Mouse (Mus musculus) neural tube, embryonic 11.5 days (tissue): Measurements from ENCODE around the gene Rpl34. TPM values are rescaled to one million over a fixed set of nuclear protein-coding genes. Genes with fewer than 3 reads are reported as not detected.
A peak's percentile ranks its signal among the peaks of the same experiment; 100 is the strongest.

Experiments used
- ATAC-seq: fragments of 200-750 bp; cut with Nextera tagmentation; 2 replicates; pipeline ENCODE4 v1.8.0; 2017; ENCODE audit warnings: moderate number of reproducible peaks, mild to moderate bottlenecking, moderate TSS enrichment, moderate library complexity; ENCODE audit not compliant: insufficient read depth, low FRiP score, low TSS enrichment
- DNase-seq: peaks from one replicate; pipeline ENCODE4 v3.0.0-alpha.2; 2015; ENCODE audit warnings: low spot score
- H3K27ac ChIP-seq: fragments of 300-500 bp; sonication (generic); 2 replicates; pipeline ENCODE4 v1.5.1; 2014; ENCODE audit warnings: low read depth, mild to moderate bottlenecking, low read length
- H3K27me3 ChIP-seq: fragments of 300-500 bp; sonication (generic); 2 replicates; pipeline ENCODE4 v1.6.1; 2014; ENCODE audit warnings: mild to moderate bottlenecking, low read length, mixed read lengths; ENCODE audit not compliant: control insufficient read depth, insufficient read depth
- H3K36me3 ChIP-seq: fragments of 300-500 bp; sonication (generic); 2 replicates; pipeline ENCODE4 v1.6.1; 2014; ENCODE audit warnings: mild to moderate bottlenecking, low read length, moderate library complexity, mixed read lengths; ENCODE audit not compliant: control insufficient read depth, insufficient read depth
- H3K4me1 ChIP-seq: fragments of 300-500 bp; sonication (generic); 2 replicates; pipeline ENCODE4 v1.6.1; 2014; ENCODE audit warnings: low read length, mixed read lengths; ENCODE audit not compliant: control insufficient read depth, insufficient read depth
- H3K4me2 ChIP-seq: fragments of 300-500 bp; sonication (generic); 2 replicates; pipeline ENCODE4 v1.6.1; 2014; ENCODE audit warnings: low read depth, mild to moderate bottlenecking, moderate library complexity
- H3K4me3 ChIP-seq: fragments of 300-500 bp; sonication (generic); 2 replicates; pipeline ENCODE4 v1.5.1; 2014; ENCODE audit warnings: low read depth, low read length
- H3K9ac ChIP-seq: fragments of 300-500 bp; sonication (generic); 2 replicates; pipeline ENCODE4 v1.6.1; 2014; ENCODE audit warnings: mild to moderate bottlenecking, low read length
- H3K9me3 ChIP-seq: fragments of 300-500 bp; sonication (generic); 2 replicates; pipeline ENCODE4 v1.6.1; 2016; ENCODE audit warnings: low read length; ENCODE audit not compliant: control insufficient read depth
- WGBS: fragments of 180-500 bp; shearing (Covaris S2); extraction: QIAGEN DNeasy Blood & Tissue Kit; methylation state at CpG from one replicate; pipeline ENCODE4 v1.1.7; 2014; 5-methylcytosine and 5-hydroxymethylcytosine counted together
- polyA plus RNA-seq: library from polyadenylated mRNA; unstranded; fragments of >200 nt; fragmentation: Nextera tagmentation; extraction: Ambion mirVana; gene quantifications from 2 replicates; pipeline ENCODE4 v1.2.1, GENCODE M21; 2014

The Rpl34 gene
- polyA plus RNA-seq: 705 and 712 TPM in 2 replicates

GRCm38 (mm10) chr3:130730189-130730653, at the start of gene Rpl34:
Gene Rpl34, minus strand, starts transcription at chr3:130730398.
- peak; percentile 97 for DNase-seq
- Histone ChIP-seq H3K9ac (peak within 1 kb of the TSS; percentile 97), H3K27ac (peak within 1 kb of the TSS; percentile 78), H3K4me2 (peak within 1 kb of the TSS; percentile 74), H3K4me3 (peak within 1 kb of the TSS; percentile 99), H3K4me1 (peaks cover 5% of the 10 kb centered on the region; the same call in 1 of the 2 replicates), H3K27me3 (no peaks in the 10 kb centered on the region), H3K36me3 (peaks cover 8% of the 10 kb centered on the region), H3K9me3 (no peaks in the 10 kb centered on the region)
- WGBS: 0% methylated on average over 45 of the region's 45 CpGs
- peak; percentile 98 for ATAC-seq

- H3K9ac ChIP-seq: no peak overlapping the region
- ATAC-seq (no peak), DNase-seq (no peak)
- no peaks in the 10 kb centered on the region for H3K36me3 ChIP-seq
- H3K9me3 ChIP-seq: no peaks in the 10 kb centered on the region
- no peaks in the 10 kb centered on the region for H3K27me3 ChIP-seq
- H3K4me3 ChIP-seq: no peak overlapping the region
- H3K4me1 ChIP-seq: no peaks in the 10 kb centered on the region
- no peak overlapping the region for H3K4me2 ChIP-seq
- WGBS: 88% methylated on average over 3 of the region's 3 CpGs
- no peak overlapping the region for H3K27ac ChIP-seq
These were observed 38.0 kb upstream of the Rpl34 start for GRCm38 (mm10) chr3:130768172-130768571.

- Histone ChIP-seq H3K36me3 (no peaks in the 10 kb centered on the region), H3K9me3 (no peaks in the 10 kb centered on the region), H3K27me3 (no peaks in the 10 kb centered on the region), H3K4me3 (no peak overlapping the region), H3K9ac (no peak overlapping the region), H3K4me2 (no peak overlapping the region), H3K27ac (no peak overlapping the region), H3K4me1 (no peaks in the 10 kb centered on the region)
- WGBS: 89% methylated on average over 5 of the region's 5 CpGs
- DNase-seq (no peak), ATAC-seq (no peak)
These were observed 33.9 kb upstream of the Rpl34 start for GRCm38 (mm10) chr3:130764091-130764490.

GRCm38 (mm10) chr3:130760711-130761435, 30.7 kb upstream of the Rpl34 start:
- Histone ChIP-seq H3K36me3 (no peaks in the 10 kb centered on the region), H3K9ac (no peak overlapping the region), H3K27me3 (no peaks in the 10 kb centered on the region), H3K4me3 (no peak overlapping the region), H3K27ac (no peak overlapping the region), H3K4me1 (peaks cover 7% of the 10 kb centered on the region; the same call in 1 of the 2 replicates), H3K4me2 (no peak overlapping the region), H3K9me3 (no peaks in the 10 kb centered on the region)
- peak; percentile 50 for DNase-seq
- ATAC-seq: no peak
- 69% methylated on average over 24 of the region's 24 CpGs for WGBS

- ATAC-seq (peak; percentile 47; the same call in 1 of the 2 replicates), DNase-seq (no peak)
- Histone ChIP-seq H3K4me2 (no peak overlapping the region; the same call in 1 of the 2 replicates), H3K27me3 (no peaks in the 10 kb centered on the region), H3K4me1 (peaks cover 7% of the 10 kb centered on the region; the same call in 1 of the 2 replicates), H3K4me3 (no peak overlapping the region), H3K36me3 (no peaks in the 10 kb centered on the region), H3K9me3 (no peaks in the 10 kb centered on the region), H3K9ac (no peak overlapping the region), H3K27ac (no peak overlapping the region)
- WGBS: 49% methylated on average over 15 of the region's 15 CpGs
These were observed 28.1 kb upstream of the Rpl34 start for GRCm38 (mm10) chr3:130758157-130758841.

- Histone ChIP-seq H3K4me3 (no peak overlapping the region), H3K4me2 (no peak overlapping the region), H3K27me3 (no peaks in the 10 kb centered on the region), H3K9ac (no peak overlapping the region), H3K4me1 (peaks cover 7% of the 10 kb centered on the region; the same call in 1 of the 2 replicates), H3K36me3 (no peaks in the 10 kb centered on the region), H3K9me3 (no peaks in the 10 kb centered on the region), H3K27ac (no peak overlapping the region)
- 0 out of 2 replicates have a peak, but pooled peaks have one; percentile 45 for ATAC-seq
- WGBS: 82% methylated on average over 8 of the region's 8 CpGs
- DNase-seq: no peak
These were observed 27.1 kb upstream of the Rpl34 start for GRCm38 (mm10) chr3:130757117-130757852.

- 88% methylated on average over 3 of the region's 3 CpGs for WGBS
- ATAC-seq (no peak), DNase-seq (no peak)
- Histone ChIP-seq H3K27me3 (no peaks in the 10 kb centered on the region), H3K4me2 (no peak overlapping the region), H3K4me3 (no peak overlapping the region), H3K9ac (no peak overlapping the region), H3K27ac (no peak overlapping the region), H3K36me3 (no peaks in the 10 kb centered on the region), H3K9me3 (no peaks in the 10 kb centered on the region), H3K4me1 (no peaks in the 10 kb centered on the region)
These were observed 19.0 kb upstream of the Rpl34 start for GRCm38 (mm10) chr3:130749206-130749605.

- Histone ChIP-seq H3K27ac (no peak overlapping the region), H3K4me1 (no peaks in the 10 kb centered on the region), H3K9me3 (no peaks in the 10 kb centered on the region), H3K36me3 (no peaks in the 10 kb centered on the region), H3K27me3 (no peaks in the 10 kb centered on the region), H3K4me2 (no peak overlapping the region), H3K4me3 (no peak overlapping the region), H3K9ac (no peak overlapping the region)
- DNase-seq: no peak
- ATAC-seq: no peak
- WGBS: 54% methylated on average over 10 of the region's 10 CpGs
These were observed 16.7 kb upstream of the Rpl34 start for GRCm38 (mm10) chr3:130746673-130747619.
